Mouse (Mus musculus) intestine, embryonic 14.5 days (tissue): ENCODE data around the gene Cep41. TPM values are rescaled to one million over a fixed set of nuclear protein-coding genes. Genes with fewer than 3 reads are reported as not detected.

ENCODE experiments used
- ATAC-seq: fragments of 200-750 bp; cut with Nextera tagmentation; replicated peaks from 2 replicates; pipeline ENCODE4 v1.8.0; 2017; ENCODE audit warnings: low read depth, moderate number of reproducible peaks, moderate TSS enrichment, moderate library complexity; ENCODE audit not compliant: low FRiP score, low TSS enrichment
- DNase-seq: peaks from one replicate; pipeline ENCODE4 v3.0.0-alpha.2; 2018; ENCODE audit warnings: low spot score
- H3K27ac ChIP-seq: fragments of 300-500 bp; sonication (generic); 2 replicates; pipeline ENCODE4 v1.5.1; 2014; ENCODE audit warnings: low read depth, mild to moderate bottlenecking, control low read depth
- H3K27me3 ChIP-seq: fragments of 300-500 bp; sonication (generic); replicated peaks from 2 replicates; pipeline ENCODE4 v1.6.1; 2014; ENCODE audit warnings: low read length, control low read depth; ENCODE audit not compliant: control insufficient read depth, insufficient read depth
- H3K36me3 ChIP-seq: fragments of 300-500 bp; sonication (generic); 2 replicates; pipeline ENCODE4 v1.6.1; 2014; ENCODE audit warnings: low read length, control low read depth; ENCODE audit not compliant: control insufficient read depth, insufficient read depth
- H3K4me1 ChIP-seq: fragments of 300-500 bp; sonication (generic); replicated peaks from 2 replicates; pipeline ENCODE4 v1.6.1; 2014; ENCODE audit warnings: low read length, control low read depth, mixed read lengths; ENCODE audit not compliant: control insufficient read depth, insufficient read depth
- H3K4me2 ChIP-seq: fragments of 300-500 bp; sonication (generic); 2 replicates; pipeline ENCODE4 v1.6.1; 2014; ENCODE audit warnings: low read length
- H3K4me3 ChIP-seq: fragments of 300-500 bp; sonication (generic); 2 replicates; pipeline ENCODE4 v1.5.1; 2014; ENCODE audit warnings: low read depth, low read length, control low read depth, mixed read lengths
- H3K9ac ChIP-seq: fragments of 300-500 bp; sonication (generic); 2 replicates; pipeline ENCODE4 v1.6.1; 2014; ENCODE audit warnings: mild to moderate bottlenecking, low read length
- H3K9me3 ChIP-seq: fragments of 300-500 bp; sonication (generic); 2 replicates; pipeline ENCODE4 v1.6.1; 2016; ENCODE audit warnings: low read length, control low read depth; ENCODE audit not compliant: control insufficient read depth
- WGBS: fragments of 180-500 bp; shearing (Covaris S2); extraction: QIAGEN DNeasy Blood & Tissue Kit; methylation state at CpG from one replicate; pipeline ENCODE4 v1.1.7; 2014; 5-methylcytosine and 5-hydroxymethylcytosine counted together
- polyA plus RNA-seq: library from polyadenylated mRNA; unstranded; fragments of >200 nt; fragmentation: Nextera tagmentation; extraction: Ambion mirVana; gene quantifications from 2 replicates; pipeline ENCODE4 v1.2.1, GENCODE M21; 2014

The Cep41 gene
- polyA plus RNA-seq, 1 experiment from 2014 or later: 10.0 TPM

DNA sequence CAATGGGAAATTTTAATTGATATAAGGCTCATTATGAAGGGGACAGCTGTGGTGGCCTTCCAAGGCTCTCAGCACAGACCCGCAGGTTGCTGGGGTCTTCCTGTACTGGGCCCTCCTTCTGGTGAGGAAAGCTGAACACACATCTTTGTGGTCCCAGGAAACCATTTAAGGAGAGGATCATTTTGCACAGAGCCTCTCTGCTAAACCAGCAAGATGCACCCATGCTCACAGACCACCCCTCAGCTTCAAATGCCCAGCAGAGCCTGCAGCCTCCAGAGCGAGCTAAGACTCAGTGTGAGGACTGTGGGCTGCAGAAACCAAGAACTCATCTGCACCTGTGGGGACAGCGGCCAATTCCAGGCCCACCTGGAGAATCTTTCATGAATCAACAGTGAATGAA, 38.6 kb downstream of the Cep41 start:
- H3K4me1 ChIP-seq: peaks cover 40% of the 10 kb centered on the region
- H3K4me3 ChIP-seq: no peak overlapping the region
- no peaks in the 10 kb centered on the region for H3K27me3 ChIP-seq
- no peaks in the 10 kb centered on the region; the same call in 1 of the 2 replicates for H3K36me3 ChIP-seq
- WGBS: 66% methylated on average over 3 of the region's 3 CpGs
- DNase-seq: no peak
- H3K27ac ChIP-seq: peak overlapping the region; percentile 91
- no peak overlapping the region for H3K9ac ChIP-seq
- no peaks in the 10 kb centered on the region for H3K9me3 ChIP-seq
- no peak for ATAC-seq
- H3K4me2 ChIP-seq: no peak overlapping the region

DNA sequence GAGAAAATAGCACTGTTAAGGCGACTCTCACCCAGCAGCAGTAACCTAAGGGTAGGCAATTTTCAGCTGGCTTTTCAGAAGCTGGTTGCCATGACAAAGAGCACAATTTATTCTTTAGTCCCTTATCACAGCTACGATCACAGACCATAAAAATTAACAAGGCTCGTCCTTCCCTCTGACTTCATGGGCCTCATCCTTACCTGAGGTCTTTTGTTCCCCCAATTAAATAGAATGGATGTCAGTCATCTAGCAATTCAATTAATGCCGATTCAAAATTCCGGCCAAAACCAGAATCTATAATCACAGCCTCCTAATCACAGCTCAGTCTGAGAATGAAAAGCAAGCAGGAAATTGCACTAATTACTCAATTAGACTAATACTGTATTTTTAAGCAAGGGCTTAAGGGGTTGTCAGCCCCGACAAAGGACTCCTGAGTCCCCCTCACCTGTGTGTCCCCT, 39.1 kb downstream of the Cep41 start:
- no peak overlapping the region for H3K4me2 ChIP-seq
- H3K9me3 ChIP-seq: no peaks in the 10 kb centered on the region
- peak overlapping the region; percentile 91 for H3K27ac ChIP-seq
- 38% methylated on average over 6 of the region's 6 CpGs for WGBS
- ATAC-seq (no peak), DNase-seq (no peak)
- H3K4me1 ChIP-seq: peaks cover 40% of the 10 kb centered on the region
- no peaks in the 10 kb centered on the region for H3K27me3 ChIP-seq
- no peaks in the 10 kb centered on the region; the same call in 1 of the 2 replicates for H3K36me3 ChIP-seq
- no peak overlapping the region for H3K9ac ChIP-seq
- H3K4me3 ChIP-seq: no peak overlapping the region

DNA sequence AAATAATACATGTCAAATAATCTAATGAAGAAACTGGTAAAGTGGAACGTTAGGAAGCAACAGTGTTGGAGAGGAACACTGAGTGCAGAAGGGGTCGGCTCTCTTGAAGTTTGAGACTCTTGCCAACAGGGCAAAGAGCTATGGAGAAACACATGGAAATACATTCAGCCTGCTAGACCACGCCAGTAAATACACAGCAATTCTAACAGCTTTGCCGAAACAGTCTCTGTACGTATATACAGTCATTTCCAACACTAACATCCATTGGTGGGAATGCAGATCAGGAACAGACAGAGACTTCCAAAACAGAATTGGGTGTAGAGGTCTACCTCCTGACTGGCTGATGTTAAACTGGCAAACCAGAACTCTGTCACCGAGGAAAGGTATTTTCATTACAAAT, 40.0 kb downstream of the Cep41 start:
- Histone ChIP-seq H3K27ac (peak overlapping the region; percentile 91), H3K4me2 (no peak overlapping the region), H3K4me1 (peaks cover 40% of the 10 kb centered on the region), H3K36me3 (no peaks in the 10 kb centered on the region; the same call in 1 of the 2 replicates), H3K4me3 (no peak overlapping the region), H3K9me3 (no peaks in the 10 kb centered on the region), H3K27me3 (no peaks in the 10 kb centered on the region), H3K9ac (no peak overlapping the region)
- DNase-seq (no peak), ATAC-seq (no peak)
- 43% methylated on average over 6 of the region's 6 CpGs for WGBS

DNA sequence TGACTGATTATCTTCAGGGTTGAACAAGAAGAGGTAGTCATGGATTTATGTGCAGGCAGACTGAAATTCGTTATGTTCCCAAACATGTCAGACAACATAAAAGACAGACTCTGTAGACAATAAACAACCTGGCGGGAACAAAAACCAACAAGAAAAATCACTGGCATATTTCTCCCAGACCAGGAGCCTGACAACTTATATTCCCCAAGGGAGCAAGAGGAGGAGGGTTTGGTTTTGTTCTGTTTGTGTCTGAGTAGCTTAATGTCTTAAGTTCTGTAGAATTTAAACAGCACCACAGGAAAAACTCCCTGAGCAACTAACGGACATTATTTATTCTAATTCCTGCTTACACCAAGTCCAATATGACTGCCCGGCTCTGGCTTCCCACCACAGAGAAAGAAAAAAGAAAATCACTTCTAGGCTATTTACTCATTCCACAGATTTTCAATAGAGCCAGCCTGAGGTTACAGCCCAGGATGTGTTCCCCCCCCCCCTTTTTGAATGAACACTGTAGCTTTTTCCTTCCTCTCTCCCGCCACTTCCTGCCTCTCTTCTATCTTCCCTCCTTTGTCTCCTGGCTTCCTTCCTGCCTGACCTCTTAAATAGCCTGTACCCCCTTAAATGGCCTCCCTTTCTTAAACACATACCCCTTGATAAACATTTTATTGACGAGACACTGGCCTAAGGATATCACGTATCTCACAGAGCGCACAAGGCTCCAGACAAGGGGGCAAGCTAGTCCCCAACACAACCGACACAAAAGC, 40.9 kb downstream of the Cep41 start:
- peaks cover 40% of the 10 kb centered on the region for H3K4me1 ChIP-seq
- H3K27ac ChIP-seq: peak overlapping the region; percentile 91
- no peaks in the 10 kb centered on the region for H3K9me3 ChIP-seq
- DNase-seq (no peak), ATAC-seq (no peak)
- H3K9ac ChIP-seq: no peak overlapping the region
- H3K36me3 ChIP-seq: no peaks in the 10 kb centered on the region
- no peaks in the 10 kb centered on the region for H3K27me3 ChIP-seq
- no peak overlapping the region for H3K4me3 ChIP-seq
- WGBS: 34% methylated on average over 9 of the region's 9 CpGs
- H3K4me2 ChIP-seq: no peak overlapping the region

DNA sequence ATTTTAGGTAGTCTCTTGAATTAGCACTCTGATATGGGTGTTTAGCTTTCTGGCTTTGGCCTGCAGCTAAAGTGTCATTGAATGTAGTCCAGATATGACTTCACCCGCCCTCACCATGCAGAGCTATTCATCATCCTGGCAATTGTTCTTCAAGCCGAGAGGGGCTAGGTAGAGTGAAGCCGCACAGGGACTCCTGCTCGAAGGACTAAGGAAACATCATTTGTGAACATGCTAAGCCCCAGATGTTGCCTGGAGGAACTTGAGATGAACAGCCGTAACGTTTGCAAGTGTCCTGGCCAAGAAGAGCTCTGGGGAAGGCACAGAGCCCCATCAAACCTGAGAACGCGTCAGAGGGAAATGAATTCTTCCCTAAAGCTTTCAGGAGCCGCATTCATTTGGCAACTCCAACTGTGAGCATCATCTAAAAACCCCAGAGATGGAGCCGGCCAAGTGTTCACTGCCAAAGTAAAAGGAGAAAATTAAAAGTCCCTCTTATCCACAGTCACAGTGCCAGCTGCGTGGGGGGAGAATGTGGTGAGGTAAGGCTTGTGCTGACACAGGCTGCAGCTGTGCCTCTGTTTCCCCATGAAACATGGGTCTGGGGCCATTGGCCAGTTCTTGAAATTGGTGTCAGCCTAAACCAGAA, 43.8 kb downstream of the Cep41 start:
- no peak for DNase-seq
- WGBS: 72% methylated on average over 11 of the region's 11 CpGs
- H3K36me3 ChIP-seq: no peaks in the 10 kb centered on the region

DNA sequence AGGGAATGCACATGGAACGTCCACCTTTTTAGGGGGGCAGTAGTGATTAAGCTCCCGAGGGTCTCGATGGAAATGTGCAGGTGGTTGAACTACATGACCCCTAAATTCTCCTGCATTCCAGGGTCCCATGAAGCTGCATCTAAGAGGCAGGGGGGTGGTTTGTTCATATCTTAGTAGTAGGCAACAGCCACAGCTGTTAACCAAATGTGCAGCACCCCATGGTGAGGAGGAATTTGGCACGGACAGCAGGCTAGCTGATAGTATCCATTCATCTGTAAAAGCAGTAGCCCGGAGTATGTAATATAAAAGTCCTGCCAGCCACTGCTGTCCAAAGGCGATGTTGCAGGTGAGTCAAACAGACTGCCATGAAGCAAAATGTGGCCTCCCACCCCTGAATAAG, 48.2 kb downstream of the Cep41 start:
- Histone ChIP-seq H3K27ac (no peak overlapping the region), H3K4me1 (peaks cover 6% of the 10 kb centered on the region), H3K4me2 (no peak overlapping the region), H3K27me3 (no peaks in the 10 kb centered on the region), H3K36me3 (no peaks in the 10 kb centered on the region), H3K4me3 (no peak overlapping the region), H3K9ac (no peak overlapping the region), H3K9me3 (no peaks in the 10 kb centered on the region)
- WGBS: 74% methylated on average over 6 of the region's 6 CpGs
- DNase-seq (no peak), ATAC-seq (no peak)

More for the DNA sequence above, 43.8 kb downstream of the Cep41 start:
- no peak overlapping the region for H3K9ac ChIP-seq
- no peaks in the 10 kb centered on the region for H3K9me3 ChIP-seq
- no peaks in the 10 kb centered on the region for H3K27me3 ChIP-seq
- H3K4me3 ChIP-seq: no peak overlapping the region
- H3K4me1 ChIP-seq: peaks cover 26% of the 10 kb centered on the region
- no peak overlapping the region for H3K4me2 ChIP-seq
- ATAC-seq: no peak
- H3K27ac ChIP-seq: no peak overlapping the region

DNA sequence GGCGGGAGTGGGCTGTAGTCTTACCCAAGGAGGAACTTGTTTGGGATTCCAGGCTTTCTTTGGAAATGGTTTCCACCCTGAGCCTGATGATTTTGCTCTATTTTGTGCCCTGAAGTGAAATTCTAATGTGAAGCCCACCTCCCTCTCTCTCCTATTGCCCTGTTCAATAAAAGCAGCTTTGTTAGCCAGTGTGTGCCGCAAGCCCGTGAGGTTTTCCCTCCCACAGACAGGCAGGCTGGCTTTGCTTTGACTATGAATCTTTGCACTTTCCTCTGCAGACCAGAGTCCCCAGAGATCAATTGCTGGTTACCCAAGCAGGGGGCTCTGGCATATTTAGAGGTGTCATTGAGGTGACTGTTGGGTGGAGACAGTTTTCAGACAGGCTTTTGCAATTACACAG, 49.1 kb downstream of the Cep41 start:
- no peaks in the 10 kb centered on the region for H3K27me3 ChIP-seq
- ATAC-seq (no peak), DNase-seq (no peak)
- H3K9ac ChIP-seq: no peak overlapping the region
- H3K9me3 ChIP-seq: no peaks in the 10 kb centered on the region
- no peak overlapping the region for H3K4me3 ChIP-seq
- no peaks in the 10 kb centered on the region for H3K36me3 ChIP-seq
- no peak overlapping the region for H3K4me2 ChIP-seq
- WGBS: 81% methylated on average over 3 of the region's 3 CpGs
- H3K27ac ChIP-seq: no peak overlapping the region
- peaks cover 6% of the 10 kb centered on the region for H3K4me1 ChIP-seq

DNA sequence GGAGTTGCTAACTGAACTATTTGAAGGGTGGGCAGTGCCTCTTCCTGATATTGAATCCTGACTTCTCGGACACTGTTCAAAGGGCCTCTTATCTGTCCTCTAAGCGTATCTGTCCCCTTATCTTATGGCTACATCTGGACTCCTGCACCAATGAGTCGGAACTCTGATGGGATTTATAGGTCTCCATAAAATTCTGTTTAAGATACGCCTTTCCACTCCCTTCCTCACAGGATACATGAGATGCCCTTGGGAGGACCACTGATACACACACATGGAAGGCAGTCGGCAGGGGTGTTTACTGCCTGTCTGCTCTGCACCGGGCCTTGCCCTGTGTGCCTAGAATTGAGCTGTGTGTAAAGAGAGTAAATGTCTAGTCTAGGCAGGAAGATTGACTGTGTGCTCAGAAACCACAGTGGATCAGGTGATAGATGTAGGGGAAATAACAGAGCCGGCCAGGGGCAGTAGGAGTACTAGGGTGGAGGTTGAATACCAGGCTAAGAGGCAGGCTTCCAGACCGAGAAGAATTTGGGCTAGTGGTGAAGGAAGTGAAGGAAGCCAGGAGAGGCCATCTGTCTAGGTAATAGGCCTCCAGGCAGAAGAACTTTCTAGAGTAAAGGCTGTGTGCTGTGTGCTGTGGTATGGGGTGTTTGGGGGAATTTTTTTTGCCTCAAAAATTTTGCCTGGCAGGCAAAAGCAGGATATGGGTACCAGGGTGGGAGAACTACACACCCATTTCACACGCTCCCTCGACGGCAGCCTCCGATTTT, 49.7 kb downstream of the Cep41 start:
- Histone ChIP-seq H3K9me3 (no peaks in the 10 kb centered on the region), H3K27ac (no peak overlapping the region), H3K4me1 (peaks cover 6% of the 10 kb centered on the region), H3K9ac (no peak overlapping the region), H3K4me2 (no peak overlapping the region), H3K27me3 (no peaks in the 10 kb centered on the region), H3K4me3 (no peak overlapping the region), H3K36me3 (no peaks in the 10 kb centered on the region)
- 54% methylated on average over 12 of the region's 12 CpGs for WGBS
- no peak for DNase-seq
- 0 out of 2 replicates have a peak, but pooled peaks have one; percentile 36 for ATAC-seq
